Mouse (Mus musculus) adrenal gland, postnatal 36 days (tissue): ENCODE data around the gene Trpm3. TPM values are rescaled to one million over a fixed set of nuclear protein-coding genes. Genes with fewer than 3 reads are reported as not detected.
"Not testable (repeated sequence)": the region's sequence is repeated elsewhere in the genome, so short reads cannot be mapped to it uniquely, and the experiment has no call there.

Experiments
- DNase-seq, 2 experiments: peaks; one replicate each; pipeline ENCODE4 v3.0.0; 2021; ENCODE audit warnings: mixed read lengths in 1 of 2
- total RNA-seq, 2 experiments: library from RNA; stranded (reverse); gene quantifications; 2 replicates each; pipeline ENCODE4 v1.2.3; 2021

Gene Trpm3
- total RNA-seq, 2 experiments from 2014 or later, result 0.86 to 1.1 TPM

DNA sequence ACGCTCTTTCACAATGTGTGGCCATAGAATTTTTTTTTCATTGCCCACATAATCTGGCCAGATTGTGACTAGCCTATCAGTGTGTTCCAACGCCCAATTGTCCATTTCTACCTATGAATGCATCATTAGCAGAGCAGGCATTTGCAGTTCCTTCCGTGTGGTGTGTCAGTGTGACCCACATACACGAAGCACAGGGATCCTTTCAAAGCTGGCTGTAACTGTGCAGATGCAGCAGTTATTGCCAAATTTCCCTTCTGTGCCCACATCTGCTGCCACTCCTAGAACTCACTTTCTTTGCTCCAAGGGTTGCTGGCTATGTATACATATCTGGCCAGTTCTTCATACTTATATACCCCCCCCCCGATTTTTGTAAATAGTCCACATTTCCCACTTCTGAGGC is 834.9 kb downstream of the Trpm3 start:
- no peak for DNase-seq

- DNase-seq, result no peak
Measured at GRCm38 (mm10) chr19:22975801-22976200, 837.0 kb downstream of the Trpm3 start.

GRCm38 (mm10) chr19:22977508-22977907 is 838.7 kb downstream of the Trpm3 start:
- no peak for DNase-seq

GRCm38 (mm10) chr19:22978763-22979162 is 839.9 kb downstream of the Trpm3 start:
- no peak for DNase-seq

DNA sequence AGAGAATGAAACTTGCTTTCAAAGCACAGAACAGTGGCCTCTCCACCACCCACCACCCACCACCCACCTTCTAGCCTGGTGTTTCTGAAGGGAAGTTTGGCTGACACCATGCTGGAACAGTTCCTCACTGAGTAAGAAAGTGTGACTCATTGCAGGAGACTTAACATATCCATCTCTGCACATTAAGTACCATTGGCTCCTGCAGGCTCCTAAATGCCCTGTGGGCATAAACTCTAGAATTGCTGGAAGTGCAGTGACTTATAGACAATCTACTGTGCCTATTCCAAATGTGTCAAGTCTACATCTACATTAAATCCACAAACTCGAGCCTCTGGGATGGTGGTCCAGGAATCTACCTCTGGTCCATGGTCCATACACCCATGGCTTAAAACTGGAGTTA is 840.3 kb downstream of the Trpm3 start:
- DNase-seq, result no peak

DNA sequence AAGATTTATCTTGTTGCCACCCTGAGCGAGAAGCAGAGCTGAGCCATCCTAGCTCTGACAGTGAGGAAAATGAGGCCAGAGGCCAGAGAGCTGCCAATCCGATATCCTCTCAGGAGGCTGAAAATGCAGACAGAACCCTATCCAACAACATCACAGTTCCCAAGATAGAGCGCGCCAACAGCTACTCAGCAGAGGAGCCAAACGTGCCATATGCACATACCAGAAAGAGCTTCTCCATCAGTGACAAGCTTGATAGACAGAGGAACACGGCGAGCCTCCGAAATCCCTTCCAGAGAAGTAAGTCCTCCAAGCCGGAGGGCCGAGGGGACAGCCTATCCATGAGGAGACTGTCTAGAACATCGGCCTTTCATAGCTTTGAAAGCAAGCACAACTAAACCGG is 849.1 kb downstream of the Trpm3 start:
- no peak for DNase-seq

GRCm38 (mm10) chr19:22993946-22994345 is 855.1 kb downstream of the Trpm3 start:
- no peak for DNase-seq

DNA sequence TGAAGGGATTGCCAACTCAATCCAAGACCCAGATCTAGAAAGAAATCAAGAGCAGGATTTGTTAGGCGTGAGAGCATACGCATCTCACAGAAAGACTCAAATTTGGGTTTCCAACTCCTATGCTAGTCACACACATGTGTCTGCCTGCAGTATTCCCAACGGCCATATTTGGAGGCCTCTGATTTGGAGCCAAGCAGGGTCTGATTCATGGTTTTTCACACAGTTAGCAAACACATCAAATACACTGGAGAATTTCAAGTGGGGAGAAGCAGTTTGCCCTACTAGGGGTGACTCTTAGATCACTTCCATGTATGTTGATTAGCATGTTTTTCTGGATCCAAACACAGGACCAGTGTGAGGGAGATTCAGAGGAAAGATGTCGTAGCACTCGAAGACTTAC is 855.7 kb downstream of the Trpm3 start:
- no peak for DNase-seq

GRCm38 (mm10) chr19:23000293-23000692 is 861.4 kb downstream of the Trpm3 start:
- no peak for DNase-seq

DNA sequence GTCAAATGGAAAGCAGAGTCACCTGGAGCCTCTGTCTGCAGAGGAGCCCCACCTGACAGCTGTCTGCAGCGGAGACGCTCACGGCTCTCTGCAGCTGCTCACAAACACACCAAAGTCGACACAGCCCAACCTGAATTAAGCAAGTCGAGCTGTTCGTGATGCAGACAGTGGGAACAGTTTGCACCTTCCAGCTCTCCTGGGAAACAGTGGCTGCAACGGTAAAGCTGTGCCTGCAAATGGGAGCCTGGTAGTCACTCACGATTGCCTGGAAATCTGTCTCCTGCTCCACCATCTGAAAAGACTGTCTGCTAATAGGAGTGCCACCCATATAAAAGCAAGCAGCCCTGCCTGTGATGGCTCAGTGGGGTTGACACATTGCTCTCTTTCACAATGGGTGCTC is 865.0 kb downstream of the Trpm3 start:
- no peak for DNase-seq

DNA sequence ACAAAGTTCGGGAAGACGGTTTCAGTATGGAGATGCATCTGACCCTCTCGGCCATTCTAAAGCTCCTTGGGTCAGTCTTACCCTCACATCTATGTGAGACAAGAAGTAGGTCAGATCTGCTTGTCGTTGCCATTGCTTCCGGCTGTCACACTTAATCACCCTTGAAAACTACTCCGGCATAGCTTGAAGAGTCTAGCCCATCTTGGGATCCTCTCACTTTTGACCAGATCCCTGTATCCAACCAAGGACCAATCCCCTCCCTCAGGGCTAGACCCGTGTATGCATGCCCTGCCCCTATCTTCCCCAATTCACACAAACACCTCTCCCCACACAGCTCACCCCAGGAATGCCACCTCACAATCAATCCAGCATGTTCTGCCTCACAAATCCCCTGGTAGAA is 867.0 kb downstream of the Trpm3 start:
- DNase-seq, result no peak

- DNase-seq, result peak; percentile 58 to 71
Measured at GRCm38 (mm10) chr19:23006517-23007273, 867.8 kb downstream of the Trpm3 start.

DNA sequence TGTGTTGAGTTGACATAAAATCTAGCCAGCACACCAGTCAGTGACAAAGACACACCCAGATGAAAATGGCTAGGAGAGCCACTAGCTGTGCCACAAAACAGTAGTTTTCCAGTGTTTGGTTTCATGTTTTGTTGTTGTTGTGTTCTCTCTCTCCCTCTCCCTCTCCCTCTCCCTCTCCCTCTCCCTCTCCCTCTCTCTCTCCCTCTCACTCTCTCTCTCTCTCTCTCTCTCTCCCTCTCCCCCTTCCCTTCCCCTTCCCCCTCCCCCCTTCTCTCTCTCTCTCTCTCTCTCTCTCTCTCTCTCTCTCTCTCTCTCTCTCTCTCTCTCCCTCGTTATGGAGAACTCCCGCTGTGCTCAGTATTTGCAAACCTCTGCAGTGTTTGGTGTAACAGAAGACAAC is 874.8 kb downstream of the Trpm3 start:
- DNase-seq, result no peak

DNA sequence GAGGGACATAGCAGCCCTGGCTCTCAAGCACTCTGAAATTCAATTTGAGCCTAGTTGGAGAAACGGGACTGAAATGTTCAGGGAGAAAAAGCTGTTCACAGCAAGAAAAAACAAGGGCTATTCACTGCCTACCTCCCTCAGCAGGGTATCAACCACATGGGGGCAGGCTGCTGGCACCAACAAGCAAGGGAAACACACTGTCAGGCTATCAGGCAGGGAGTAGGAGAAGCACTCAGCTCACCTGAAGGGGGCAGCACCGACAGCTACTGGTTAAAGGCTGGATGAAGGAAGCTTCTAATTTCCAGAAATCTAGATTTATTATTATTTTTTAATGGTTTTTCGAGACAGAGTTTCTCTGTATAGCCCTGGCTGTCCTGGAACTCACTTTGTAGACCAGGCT is 876.7 kb downstream of the Trpm3 start:
- DNase-seq, result peak; percentile 69 to 88

- DNase-seq, result no peak
Measured at GRCm38 (mm10) chr19:23018186-23018727, 879.4 kb downstream of the Trpm3 start.

- no peak for DNase-seq
Measured at GRCm38 (mm10) chr19:23022902-23023301, 884.1 kb downstream of the Trpm3 start.

GRCm38 (mm10) chr19:23023316-23023960 is 884.6 kb downstream of the Trpm3 start:
- no peak for DNase-seq

DNA sequence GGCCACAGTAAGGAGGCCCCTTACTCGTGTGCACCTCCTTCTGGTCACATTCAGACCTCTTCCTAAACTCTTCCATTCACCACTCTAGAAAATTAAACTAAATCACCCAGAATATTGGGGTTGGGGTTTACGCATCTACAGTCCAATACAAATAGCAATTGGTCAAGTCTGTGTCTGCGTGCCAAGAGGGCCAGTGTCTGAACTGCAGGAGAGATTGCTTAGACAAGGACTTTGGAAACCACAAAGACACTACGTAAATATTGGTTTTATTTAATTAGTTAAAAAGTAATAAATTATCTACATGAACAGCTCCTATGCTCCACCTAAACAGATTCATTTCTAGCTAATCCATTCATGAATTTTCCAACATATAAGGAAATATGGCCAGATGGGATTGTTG is 886.0 kb downstream of the Trpm3 start:
- DNase-seq, result no peak

- DNase-seq, result no peak
Measured at GRCm38 (mm10) chr19:23026427-23026826, 887.6 kb downstream of the Trpm3 start.

DNA sequence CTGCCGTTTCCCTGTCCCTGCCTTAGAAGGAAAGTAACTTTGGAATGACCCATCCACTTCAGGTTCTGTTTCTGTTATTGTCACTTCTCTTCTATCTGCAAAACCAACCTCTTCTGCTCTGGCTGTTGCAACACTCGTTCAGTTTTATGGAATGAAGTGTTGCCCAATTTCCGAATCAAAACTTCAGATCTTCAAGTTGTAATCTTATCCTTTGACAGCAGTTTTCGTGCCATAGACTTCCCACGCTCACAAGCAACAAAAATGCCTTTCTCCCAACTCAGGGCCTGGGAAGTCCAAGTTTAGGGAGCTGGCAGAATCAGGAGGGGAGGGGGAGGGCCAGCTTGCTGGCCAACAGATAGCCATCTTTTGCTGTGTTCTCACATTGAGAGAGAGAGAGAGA is 889.4 kb downstream of the Trpm3 start:
- no peak for DNase-seq

DNA sequence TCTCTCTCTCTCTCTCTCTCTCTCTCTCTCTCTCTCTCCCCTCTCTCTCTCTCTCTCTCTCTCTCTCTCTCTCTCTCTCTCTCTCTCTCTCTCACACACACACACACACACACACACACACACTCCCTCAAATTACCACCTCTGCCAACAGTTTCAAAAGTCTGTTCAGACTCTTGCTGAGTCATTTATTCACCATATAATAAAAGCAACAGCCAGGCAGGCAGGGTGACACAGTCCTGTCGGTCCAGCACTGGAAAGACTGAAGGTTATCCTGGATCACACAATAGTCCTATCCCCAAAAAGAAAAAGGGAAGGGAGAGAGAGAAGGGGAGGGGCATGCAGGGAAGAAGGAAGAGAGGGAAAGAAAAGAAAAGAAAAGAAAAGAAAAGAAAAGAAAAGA is 894.5 kb downstream of the Trpm3 start:
- not testable (repeated sequence) for DNase-seq

- no peak for DNase-seq
Measured at GRCm38 (mm10) chr19:23034117-23034516, 895.3 kb downstream of the Trpm3 start.

GRCm38 (mm10) chr19:23034933-23035332 is 896.1 kb downstream of the Trpm3 start:
- DNase-seq, result peak; percentile 81 to 85

- DNase-seq, result no peak
Measured at GRCm38 (mm10) chr19:23035786-23036185, 896.9 kb downstream of the Trpm3 start.
